Mouse (Mus musculus): ENCODE measurements around the gene Col16a1.

- TF ChIP-seq CTCF (IDR thresholded peaks at IDR 0.05; ENCODE audit: low read depth, low read length) (no peak), EP300 (IDR thresholded peaks at IDR 0.05; ENCODE audit: insufficient read depth, low read depth, low read length) (no peak)
Observed at GRCm38 (mm10) chr4:130084331-130084945, 36.8 kb downstream of the Col16a1 start.
